Mouse (Mus musculus): ENCODE measurements at regions not wholly inside any gene's neighbourhood (a gene's known extent, or its start where the extent isn't known, plus 50 kb on each side); places are given as distances from the start of the nearest gene placed in this dataset.
"Not testable (repeated sequence)": the region's sequence is repeated elsewhere in the genome, so short reads cannot be mapped to it uniquely, and the experiment has no call there.

DNA sequence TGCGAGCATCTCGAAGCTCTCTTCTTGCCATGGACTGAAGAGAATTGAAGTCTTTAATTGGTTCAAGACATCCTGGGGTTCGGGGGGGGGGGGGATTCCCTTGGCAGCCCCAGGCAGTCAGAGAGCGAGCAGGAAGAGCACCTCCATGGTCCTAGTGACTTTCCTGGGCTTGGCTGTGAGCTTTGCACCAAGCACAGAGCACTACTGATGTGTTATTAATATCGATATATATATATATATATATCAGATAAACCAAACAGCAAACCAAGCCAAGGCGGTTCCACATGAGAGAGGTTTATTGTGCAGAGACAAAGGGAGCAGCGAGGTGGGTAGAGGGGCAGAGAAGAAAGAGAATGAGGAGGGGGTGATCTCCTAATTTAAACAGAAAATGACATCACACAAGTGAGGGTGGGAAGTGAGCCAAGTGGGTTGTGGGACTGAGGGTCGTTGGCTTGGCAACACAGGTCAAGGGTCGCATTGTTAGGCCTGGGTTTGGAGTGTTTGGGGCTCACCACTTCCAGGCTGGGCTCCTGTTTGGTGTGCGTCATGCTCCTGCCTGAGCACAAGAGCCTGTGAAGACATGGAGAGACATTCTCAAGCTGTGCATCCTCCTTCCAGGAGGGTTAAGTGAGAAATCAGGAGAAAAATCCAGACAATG, 119.9 kb downstream of the Bod1 start:
- Histone ChIP-seq H3K36me3 (ENCODE audit: control insufficient read depth, insufficient read depth, low read length) (no peaks in the 10 kb centered on the region), H3K27ac (ENCODE audit: insufficient read depth, low read depth, low read length) (no peak overlapping the region), H3K4me1 (ENCODE audit: control insufficient read depth, insufficient read depth, low read length) (peaks cover 4% of the 10 kb centered on the region), H3K4me3 (ENCODE audit: insufficient read depth, low read depth, low read length) (no peak overlapping the region), H3K27me3 (replicated peaks; ENCODE audit: control insufficient read depth, insufficient read depth, low read length) (no peaks in the 10 kb centered on the region)
- TF ChIP-seq CTCF (conservative IDR thresholded peaks at IDR 0.05; ENCODE audit: insufficient read depth, insufficient read length, low read depth, low read length) (no peak), POLR2A (IDR thresholded peaks at IDR 0.05; ENCODE audit: low read depth, low read length) (no peak)
- no peak for DNase-seq
- 66% methylated on average over 10 of the region's 10 CpGs for WGBS

DNA sequence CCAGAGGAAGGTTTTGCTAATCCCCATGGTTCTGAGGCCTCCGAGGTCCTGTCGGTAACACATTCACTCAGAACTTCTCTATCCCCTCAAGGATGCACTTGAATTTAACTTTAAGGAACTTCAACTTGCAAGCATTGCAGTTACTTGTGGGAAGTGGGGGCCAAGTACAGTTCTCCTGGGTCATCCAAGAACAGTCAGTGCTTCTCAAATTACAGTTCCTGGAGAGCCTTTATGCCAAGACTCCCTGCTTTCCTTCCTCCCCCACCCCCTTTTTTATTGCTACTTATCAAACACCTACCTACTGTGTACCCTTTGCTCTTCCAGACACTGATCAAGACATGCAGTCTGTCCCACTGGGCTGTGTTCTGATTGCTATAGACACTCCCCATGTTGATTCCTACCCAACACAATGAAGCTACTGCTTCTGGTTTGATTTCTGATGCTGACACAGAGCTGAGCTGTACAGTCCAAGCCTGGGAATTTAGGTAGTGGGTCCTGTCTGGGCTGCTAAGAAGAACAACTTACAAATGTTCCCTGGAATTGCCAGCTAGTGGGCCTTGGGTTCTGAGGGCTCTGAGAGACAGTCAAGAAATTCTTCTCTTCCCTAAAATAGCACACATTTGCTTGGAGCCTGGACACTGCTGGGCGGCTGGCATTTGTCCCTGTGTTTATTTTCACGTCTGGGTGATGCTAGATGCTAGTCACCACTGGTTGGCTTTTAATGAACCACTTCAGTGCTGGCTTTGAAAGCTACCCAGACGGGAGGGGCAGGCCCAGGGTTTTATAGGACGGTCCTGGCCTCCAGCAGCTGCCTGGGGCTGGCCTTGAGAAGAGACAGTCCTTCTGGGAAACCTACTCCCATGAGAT, 120.7 kb downstream of the Bod1 start:
- H3K4me3 ChIP-seq (ENCODE audit: insufficient read depth, low read depth, low read length), result no peak overlapping the region
- no peaks in the 10 kb centered on the region for H3K27me3 ChIP-seq (replicated peaks; ENCODE audit: control insufficient read depth, insufficient read depth, low read length)
- no peaks in the 10 kb centered on the region for H3K36me3 ChIP-seq (ENCODE audit: control insufficient read depth, insufficient read depth, low read length)
- peak overlapping the region; percentile 39; the same call in 1 of the 2 replicates for H3K27ac ChIP-seq (ENCODE audit: insufficient read depth, low read depth, low read length)
- WGBS, result 37% methylated on average over 6 of the region's 6 CpGs
- DNase-seq, result peak; percentile 66
- peaks cover 4% of the 10 kb centered on the region for H3K4me1 ChIP-seq (ENCODE audit: control insufficient read depth, insufficient read depth, low read length)
- TF ChIP-seq CTCF (conservative IDR thresholded peaks at IDR 0.05; ENCODE audit: insufficient read depth, insufficient read length, low read depth, low read length) (no peak), POLR2A (IDR thresholded peaks at IDR 0.05; ENCODE audit: low read depth, low read length) (no peak)

DNA sequence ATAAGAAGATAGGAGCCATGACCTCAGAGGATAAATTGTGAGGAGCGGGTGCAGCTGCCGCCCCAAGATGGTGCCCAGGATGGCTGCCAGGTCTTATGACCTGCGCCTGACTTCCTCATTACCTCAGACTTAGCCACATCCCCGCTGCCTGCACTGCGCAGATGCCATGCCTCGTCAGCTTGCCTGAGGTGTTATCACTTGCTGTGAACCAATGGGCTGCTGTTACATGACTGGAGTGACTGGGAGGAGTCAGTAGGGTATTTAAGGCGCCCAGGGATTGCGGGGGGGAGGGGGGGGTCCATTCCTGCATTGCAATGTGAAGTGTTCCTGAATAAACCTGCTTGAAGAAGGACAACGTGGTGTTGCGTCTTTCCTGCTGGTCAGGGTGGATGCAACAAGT, 126.2 kb downstream of the Bod1 start:
- H3K27ac ChIP-seq (ENCODE audit: insufficient read depth, low read depth, low read length); H3K4me3 ChIP-seq (ENCODE audit: insufficient read depth, low read depth, low read length); H3K4me1 ChIP-seq (ENCODE audit: control insufficient read depth, insufficient read depth, low read length); H3K36me3 ChIP-seq (ENCODE audit: control insufficient read depth, insufficient read depth, low read length); H3K27me3 ChIP-seq (replicated peaks; ENCODE audit: control insufficient read depth, insufficient read depth, low read length); DNase-seq: not testable (repeated sequence)
- 94% methylated on average over 10 of the region's 10 CpGs for WGBS

DNA sequence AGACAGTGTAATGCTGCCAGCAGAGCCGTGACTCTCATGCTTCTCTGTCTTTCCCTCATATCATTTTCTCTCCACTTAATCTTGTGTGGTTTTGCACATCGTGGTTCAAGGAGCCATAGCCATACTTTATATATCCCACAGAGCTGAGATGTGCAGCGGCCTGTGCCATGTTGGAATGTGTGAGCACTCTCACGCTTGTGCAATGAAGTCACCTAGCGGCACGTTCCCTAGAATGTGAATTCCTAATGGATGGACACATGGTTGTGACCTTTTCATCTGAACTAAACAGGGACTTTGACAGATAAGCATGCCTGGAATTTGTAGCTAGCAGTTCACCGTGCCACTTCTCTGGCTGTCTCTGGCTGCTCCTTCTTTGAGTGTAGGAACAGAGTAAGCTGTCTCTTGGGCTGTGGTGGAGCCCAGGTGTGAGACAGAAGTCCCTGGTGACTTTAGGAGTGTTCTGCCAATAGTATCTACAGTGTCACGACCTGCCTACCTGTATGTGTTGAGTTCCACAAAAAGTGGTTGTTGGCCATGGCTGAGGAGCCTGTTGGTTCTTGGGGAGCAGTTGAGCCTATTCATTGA, 129.0 kb downstream of the Bod1 start:
- Histone ChIP-seq H3K4me3 (ENCODE audit: insufficient read depth, low read depth, low read length) (no peak overlapping the region), H3K36me3 (ENCODE audit: control insufficient read depth, insufficient read depth, low read length) (no peaks in the 10 kb centered on the region), H3K4me1 (ENCODE audit: control insufficient read depth, insufficient read depth, low read length) (no peaks in the 10 kb centered on the region), H3K27ac (ENCODE audit: insufficient read depth, low read depth, low read length) (no peak overlapping the region), H3K27me3 (replicated peaks; ENCODE audit: control insufficient read depth, insufficient read depth, low read length) (no peaks in the 10 kb centered on the region)
- TF ChIP-seq CTCF (conservative IDR thresholded peaks at IDR 0.05; ENCODE audit: insufficient read depth, insufficient read length, low read depth, low read length) (no peak), POLR2A (IDR thresholded peaks at IDR 0.05; ENCODE audit: low read depth, low read length) (no peak)
- 77% methylated on average over 8 of the region's 8 CpGs for WGBS
- DNase-seq, result no peak

DNA sequence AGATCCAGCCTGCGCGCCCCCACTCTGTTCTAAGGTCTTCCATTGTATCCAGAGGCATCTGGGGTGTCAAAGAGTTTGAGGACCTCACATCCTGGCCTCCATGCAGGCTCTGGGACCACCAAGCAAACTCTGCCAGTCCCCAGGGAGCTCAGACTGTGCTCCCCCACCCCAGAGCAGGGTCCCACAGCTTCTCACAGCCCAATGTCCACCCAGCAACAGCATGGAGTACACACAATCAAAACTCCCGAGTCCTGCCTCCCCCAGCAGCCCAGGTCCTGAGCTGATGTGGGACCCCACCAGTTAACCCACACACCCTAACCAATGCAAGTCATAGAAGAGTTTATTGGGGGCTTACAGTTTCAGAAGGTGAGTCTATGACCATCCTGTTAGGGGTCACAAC, 130.3 kb downstream of the Bod1 start:
- no peak for TF ChIP-seq CTCF (conservative IDR thresholded peaks at IDR 0.05; ENCODE audit: insufficient read depth, insufficient read length, low read depth, low read length)
- TF ChIP-seq POLR2A (IDR thresholded peaks at IDR 0.05; ENCODE audit: low read depth, low read length), result no peak
- no peaks in the 10 kb centered on the region for H3K36me3 ChIP-seq (ENCODE audit: control insufficient read depth, insufficient read depth, low read length)
- H3K27me3 ChIP-seq (replicated peaks; ENCODE audit: control insufficient read depth, insufficient read depth, low read length), result no peaks in the 10 kb centered on the region
- no peaks in the 10 kb centered on the region for H3K4me1 ChIP-seq (ENCODE audit: control insufficient read depth, insufficient read depth, low read length)
- no peak for DNase-seq
- H3K4me3 ChIP-seq (ENCODE audit: insufficient read depth, low read depth, low read length), result no peak overlapping the region
- no peak overlapping the region for H3K27ac ChIP-seq (ENCODE audit: insufficient read depth, low read depth, low read length)
- WGBS, result 97% methylated on average over 3 of the region's 3 CpGs

DNA sequence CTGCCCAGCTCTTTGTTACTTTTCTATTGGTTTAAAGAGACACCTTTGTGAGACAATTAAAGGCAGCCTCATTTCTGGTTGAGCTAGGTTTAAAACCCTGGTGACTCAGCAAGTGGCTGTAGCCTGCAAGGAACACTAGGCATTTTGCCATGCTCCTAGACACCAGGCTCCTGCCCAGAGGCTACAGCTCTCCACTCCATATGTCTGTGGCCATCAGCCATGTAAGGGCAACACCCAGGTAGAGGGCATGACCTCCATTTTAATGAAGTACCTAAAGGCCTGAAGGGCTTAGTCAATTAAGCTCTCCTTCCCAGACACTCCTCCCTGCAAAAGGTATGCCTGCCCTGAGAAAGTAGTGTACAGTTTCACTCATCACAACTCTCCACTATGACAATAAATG, 130.9 kb downstream of the Bod1 start:
- Histone ChIP-seq H3K4me3 (ENCODE audit: insufficient read depth, low read depth, low read length) (no peak overlapping the region), H3K27ac (ENCODE audit: insufficient read depth, low read depth, low read length) (no peak overlapping the region), H3K4me1 (ENCODE audit: control insufficient read depth, insufficient read depth, low read length) (no peaks in the 10 kb centered on the region), H3K27me3 (replicated peaks; ENCODE audit: control insufficient read depth, insufficient read depth, low read length) (no peaks in the 10 kb centered on the region), H3K36me3 (ENCODE audit: control insufficient read depth, insufficient read depth, low read length) (no peaks in the 10 kb centered on the region)
- DNase-seq, result no peak
- TF ChIP-seq CTCF (conservative IDR thresholded peaks at IDR 0.05; ENCODE audit: insufficient read depth, insufficient read length, low read depth, low read length) (no peak), POLR2A (IDR thresholded peaks at IDR 0.05; ENCODE audit: low read depth, low read length) (no peak)

DNA sequence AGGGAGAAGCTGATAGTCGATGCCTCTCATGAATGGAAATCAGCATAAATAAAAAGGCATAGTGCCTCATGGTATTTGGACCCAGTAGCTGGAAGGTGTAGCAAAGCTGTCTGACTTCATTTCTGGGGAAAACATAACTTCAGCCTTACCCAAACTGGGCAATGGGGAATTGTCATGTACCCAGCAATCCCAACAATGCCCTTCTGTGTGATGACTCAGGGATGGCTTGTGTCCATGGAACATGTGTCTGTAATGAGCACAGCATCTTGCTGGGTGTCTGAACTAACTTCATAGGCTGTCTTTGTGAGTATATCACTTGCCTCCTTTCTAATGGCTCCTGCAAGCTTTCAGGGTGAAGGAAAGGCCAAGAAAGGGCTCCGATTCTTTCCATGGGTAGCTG, 140.3 kb downstream of the Bod1 start:
- Histone ChIP-seq H3K36me3 (ENCODE audit: control insufficient read depth, insufficient read depth, low read length) (no peaks in the 10 kb centered on the region), H3K27ac (ENCODE audit: insufficient read depth, low read depth, low read length) (no peak overlapping the region), H3K4me3 (ENCODE audit: insufficient read depth, low read depth, low read length) (no peak overlapping the region), H3K27me3 (replicated peaks; ENCODE audit: control insufficient read depth, insufficient read depth, low read length) (no peaks in the 10 kb centered on the region), H3K4me1 (ENCODE audit: control insufficient read depth, insufficient read depth, low read length) (peaks cover 3% of the 10 kb centered on the region; the same call in 1 of the 2 replicates)
- no peak for DNase-seq
- 82% methylated on average over 2 of the region's 2 CpGs for WGBS
- no peak for TF ChIP-seq CTCF (conservative IDR thresholded peaks at IDR 0.05; ENCODE audit: insufficient read depth, insufficient read length, low read depth, low read length)
- TF ChIP-seq POLR2A (IDR thresholded peaks at IDR 0.05; ENCODE audit: low read depth, low read length), result no peak

Data from kidney, adult 2 months (tissue).